Mouse (Mus musculus): ENCODE data around the gene Ago1.

Ago1 gene

GRCm38 (mm10) chr4:126412526-126412925, 55.9 kb downstream of the Ago1 start:
- DNase-seq (ENCODE audit: low spot score in 2 of 2), result no peak

Measured in right cerebral cortex, postnatal 10 days (tissue).